Mouse (Mus musculus) CH12.LX (cell line): ENCODE data around the gene Gper1. TPM values are rescaled to one million over a fixed set of nuclear protein-coding genes. Genes with fewer than 3 reads are reported as not detected.

Source experiments
- DNase-seq: peaks from one replicate; pipeline ENCODE4 v3.0.0-alpha.2; 2013; ENCODE audit errors: extremely low read depth
- H3K27ac ChIP-seq: 2 replicates; pipeline ENCODE4 v1.5.1; 2012; ENCODE audit warnings: low read depth, mild to moderate bottlenecking, control low read depth, moderate library complexity; ENCODE audit not compliant: insufficient read depth
- H3K27me3 ChIP-seq: replicated peaks from 2 replicates; pipeline ENCODE3; 2012; ENCODE audit warnings: inconsistent platforms
- H3K36me3 ChIP-seq, 2 experiments: replicated peaks in 1 of 2; 2 replicates each; pipeline versions ENCODE3 to v1.6.1; 2012; ENCODE audit warnings: inconsistent platforms in 1 of 2, low read length in 1 of 2, mild to moderate bottlenecking in 1 of 2, mixed read lengths in 1 of 2, moderate library complexity in 1 of 2; ENCODE audit not compliant: control insufficient read depth in 1 of 2, insufficient read depth in 1 of 2
- H3K4me1 ChIP-seq, 2 experiments: 2 replicates each; pipeline ENCODE4 v1.6.1; 2012; ENCODE audit warnings: inconsistent platforms in 1 of 2, moderate library complexity in 1 of 2; ENCODE audit not compliant: insufficient read depth in 2 of 2, control insufficient read depth in 1 of 2
- H3K4me2 ChIP-seq: 2 replicates; pipeline ENCODE4 v1.6.1; 2012; ENCODE audit warnings: low read depth, mild to moderate bottlenecking, control low read depth; ENCODE audit not compliant: poor library complexity, insufficient read depth, severe bottlenecking
- H3K4me3 ChIP-seq, 3 experiments: fragments of 150-350 bp in 1 of 3; sonication (generic) in 1 of 3; replicated peaks in 1 of 3; 2 replicates each; pipeline versions ENCODE3 to v1.5.1; 2011 to 2012; ENCODE audit warnings: low read depth in 2 of 3, low read length in 2 of 3, mild to moderate bottlenecking in 2 of 3, moderate library complexity in 2 of 3, control low read depth in 1 of 3, improper control_type of control experiment in 1 of 3, inconsistent platforms in 1 of 3, mixed read lengths in 1 of 3; ENCODE audit not compliant: poor library complexity in 1 of 3
- H3K79me2 ChIP-seq: replicated peaks from 2 replicates; pipeline ENCODE4 v1.6.1; 2012; ENCODE audit warnings: mild to moderate bottlenecking, moderate library complexity; ENCODE audit not compliant: control insufficient read depth, poor library complexity, insufficient read depth, severe bottlenecking; ENCODE audit errors: extremely low read depth
- H3K9ac ChIP-seq: 2 replicates; pipeline ENCODE4 v1.6.1; 2012; ENCODE audit warnings: low read depth, mild to moderate bottlenecking, control low read depth, moderate library complexity; ENCODE audit not compliant: insufficient read depth
- H3K9me3 ChIP-seq: replicated peaks from 2 replicates; pipeline ENCODE3; 2012; ENCODE audit warnings: low read length, inconsistent platforms, mixed read lengths
- CHD2 ChIP-seq: IDR thresholded peaks from 2 replicates; pipeline ENCODE4 v1.6.1; 2011; ENCODE audit warnings: low read length, improper control_type of control experiment
- E2F4 ChIP-seq: IDR thresholded peaks from 2 replicates; pipeline ENCODE4 v1.6.1; 2011; ENCODE audit warnings: low read depth, low read length, improper control_type of control experiment; ENCODE audit not compliant: insufficient replicate concordance
- JUN ChIP-seq: IDR thresholded peaks from 2 replicates; pipeline ENCODE4 v1.6.1; 2011; ENCODE audit warnings: low read depth, mild to moderate bottlenecking, low read length, improper control_type of control experiment, moderate library complexity; ENCODE audit not compliant: insufficient read depth
- MXI1 ChIP-seq: IDR thresholded peaks from 2 replicates; pipeline ENCODE4 v1.6.1; 2011; ENCODE audit warnings: mild to moderate bottlenecking, low read depth, low read length, improper control_type of control experiment
- MYC ChIP-seq: IDR thresholded peaks from 2 replicates; pipeline ENCODE4 v1.6.1; 2011; ENCODE audit warnings: low read depth, mild to moderate bottlenecking, improper control_type of control experiment, low read length
- NRF1 ChIP-seq: IDR thresholded peaks from 2 replicates; pipeline ENCODE4 v1.6.1; 2014; ENCODE audit warnings: low read depth, mild to moderate bottlenecking, inconsistent platforms, low read length, improper control_type of control experiment, moderate library complexity
- TBP ChIP-seq: conservative IDR thresholded peaks from 2 replicates; pipeline ENCODE4 v1.6.1; 2011; ENCODE audit warnings: low read depth, low read length, improper control_type of control experiment
- ZC3H11A ChIP-seq: IDR thresholded peaks from 2 replicates; pipeline ENCODE4 v1.6.1; 2012; ENCODE audit warnings: low read depth, mild to moderate bottlenecking, inconsistent platforms, low read length, improper control_type of control experiment
- dilution Hi-C: fragments of 300-500 bp; cut with MboI; formaldehyde crosslinking; loops from 2 replicates; pipeline ENCODE4 v1.14.3; 2020; ENCODE audit warnings: low sequenced_read_pairs; ENCODE audit not compliant: extremely low pct_unique_long_range_greater_than_20kb, extremely low pct_ligation_motif_present
- in situ Hi-C: fragments of 300-500 bp; cut with MboI; formaldehyde crosslinking; loops from 3 replicates; pipeline ENCODE4 v1.14.3; 2019; ENCODE audit warnings: low sequenced_read_pairs, low pct_ligation_motif_present, low pct_unique_long_range_greater_than_20kb, mixed read lengths
- polyA plus RNA-seq: library from polyadenylated mRNA; unstranded; fragments of >175 nt; gene quantifications from 2 replicates; pipeline ENCODE4 v1.2.1, GENCODE M21; 2012; ENCODE audit warnings: low read depth; ENCODE audit not compliant: insufficient read length
- total RNA-seq, 2 experiments: library from RNA; depleted of rRNA; stranded (reverse); fragments of 300-350 nt in 1 of 2; fragments of >200 nt in 1 of 2; gene quantifications; 2 replicates each; pipeline ENCODE4 v1.2.3; 2012 to 2014

The Gper1 gene
- total and polyA plus RNA-seq, 3 experiments: 0.13 TPM; not detected in 2

- Histone ChIP-seq H3K4me3 (no peak overlapping the region), H3K27me3 (no peaks in the 10 kb centered on the region), H3K27ac (no peak overlapping the region), H3K4me2 (no peak overlapping the region), H3K9ac (no peak overlapping the region), H3K4me1 (peaks cover 0 to 10% of the 10 kb centered on the region in 2 experiments; a peak in 2 of 4 replicates), H3K79me2 (no peaks in the 10 kb centered on the region), H3K36me3 (peaks cover 0 to 78% of the 10 kb centered on the region in 2 experiments), H3K9me3 (no peaks in the 10 kb centered on the region)
- TF ChIP-seq ZC3H11A (no peak), JUN (no peak)
- no peak for DNase-seq
- in situ Hi-C loops (no loop called here), dilution Hi-C loops (no loop called here)
These were observed 15.5 kb downstream of the Gper1 start for GRCm38 (mm10) chr5:139438440-139438839.

GRCm38 (mm10) chr5:139440451-139440850, 17.5 kb downstream of the Gper1 start:
- no peak overlapping the region for H3K4me3 ChIP-seq
- H3K79me2 ChIP-seq: no peaks in the 10 kb centered on the region
- no peak overlapping the region for H3K9ac ChIP-seq
- H3K4me2 ChIP-seq: no peak overlapping the region
- H3K27me3 ChIP-seq: no peaks in the 10 kb centered on the region
- in situ Hi-C loops (no loop called here), dilution Hi-C loops (no loop called here)
- H3K36me3 ChIP-seq: peaks cover 0 to 70% of the 10 kb centered on the region in 2 experiments
- H3K9me3 ChIP-seq: no peaks in the 10 kb centered on the region
- no peaks in the 10 kb centered on the region for H3K4me1 ChIP-seq
- TF ChIP-seq MXI1: no peak
- no peak for TF ChIP-seq E2F4
- no peak for TF ChIP-seq NRF1
- TF ChIP-seq CHD2: no peak
- no peak for TF ChIP-seq TBP
- TF ChIP-seq JUN: no peak
- no peak for DNase-seq
- no peak overlapping the region for H3K27ac ChIP-seq

- dilution Hi-C loops: no loop called here
- Histone ChIP-seq H3K36me3 (peaks cover 0 to 71% of the 10 kb centered on the region in 2 experiments), H3K9me3 (no peaks in the 10 kb centered on the region), H3K4me2 (no peak overlapping the region), H3K27me3 (no peaks in the 10 kb centered on the region), H3K4me3 (no peak overlapping the region)
- DNase-seq: no peak
- TF ChIP-seq MYC: no peak
- TF ChIP-seq, all 38 proteins: peak for 0
- Histone ChIP-seq H3K79me2 (no peaks in the 10 kb centered on the region), H3K27ac (no peak overlapping the region), H3K9ac (no peak overlapping the region), H3K4me1 (no peaks in the 10 kb centered on the region)
- in situ Hi-C loops: no loop called here
These were observed 18.2 kb downstream of the Gper1 start for GRCm38 (mm10) chr5:139440926-139441725.
